Mouse (Mus musculus): Measurements from ENCODE around the gene Pold1. TPM values are rescaled to one million over a fixed set of nuclear protein-coding genes. Genes with fewer than 3 reads are reported as not detected.

The Pold1 gene
- polyA plus RNA-seq, 1 experiment from 2014 or later: 84.3 TPM

DNA sequence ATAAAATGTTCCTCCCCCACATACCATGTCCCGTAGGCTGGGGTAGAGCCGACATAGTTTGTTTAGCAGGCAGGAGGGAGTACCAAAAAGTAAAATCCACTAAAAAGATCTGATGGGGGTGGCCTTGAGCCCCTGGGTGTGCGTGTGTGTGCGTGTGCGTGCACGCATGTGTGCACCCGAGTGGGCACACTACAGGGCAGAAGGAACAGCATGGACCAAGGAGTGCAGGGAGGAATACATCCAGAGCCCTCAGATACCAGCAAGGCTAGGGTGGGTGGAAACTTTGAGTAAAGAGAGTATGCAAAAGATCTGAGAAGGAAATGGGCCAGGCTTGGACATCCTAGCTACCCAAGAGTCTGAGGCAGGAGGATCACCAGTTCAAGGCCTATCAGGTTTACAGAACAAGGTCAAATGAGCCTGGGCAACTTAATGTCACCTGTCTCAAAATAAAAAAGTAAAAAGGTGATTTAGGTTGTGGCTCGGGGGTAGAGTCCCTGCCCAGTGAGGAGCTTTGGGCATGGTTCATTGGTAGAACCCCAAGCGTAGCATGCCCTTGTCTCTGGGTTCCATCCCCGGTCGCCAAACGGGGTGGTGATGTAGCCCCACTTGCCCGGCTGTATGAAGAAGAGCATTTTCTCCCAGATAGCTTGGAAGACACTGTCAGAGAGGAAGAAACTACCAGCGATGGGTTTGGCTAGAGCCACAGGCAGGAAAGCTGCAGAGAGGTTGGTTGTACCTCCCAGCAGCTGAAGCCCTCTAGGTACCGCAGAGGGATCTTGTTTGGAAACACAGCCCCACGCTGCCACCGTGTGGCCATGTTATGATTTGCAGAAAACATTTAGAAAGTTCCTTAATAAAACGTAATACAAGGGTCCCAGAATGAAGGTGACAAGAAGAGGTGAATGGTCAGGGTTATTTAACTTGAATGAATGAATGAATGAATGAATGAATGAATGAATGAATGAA is 12.1 kb upstream of the Pold1 start:
- Histone ChIP-seq H3K27me3 (ENCODE audit: control insufficient read depth, insufficient read depth, low read length) (no peaks in the 10 kb centered on the region), H3K4me2 (ENCODE audit: low read depth, severe bottlenecking) (no peak overlapping the region), H3K36me3 (ENCODE audit: control insufficient read depth, insufficient read depth, low read length) (no peaks in the 10 kb centered on the region), H3K27ac (replicated peaks; ENCODE audit: low read depth, low read length) (no peak overlapping the region), H3K4me1 (ENCODE audit: control insufficient read depth, insufficient read depth, low read length) (no peaks in the 10 kb centered on the region), H3K9me3 (ENCODE audit: control insufficient read depth, low read length) (no peaks in the 10 kb centered on the region), H3K4me3 (ENCODE audit: low read depth, low read length) (no peak overlapping the region), H3K9ac (ENCODE audit: low read length) (no peak overlapping the region)
- 55% methylated on average over 18 of the region's 18 CpGs for WGBS
- DNase-seq (ENCODE audit: low spot score) (peak; percentile 88), ATAC-seq (ENCODE audit: insufficient number of reproducible peaks, low FRiP score, low TSS enrichment, low read depth) (0 out of 2 replicates have a peak, but pooled peaks have one; percentile 31)

DNA sequence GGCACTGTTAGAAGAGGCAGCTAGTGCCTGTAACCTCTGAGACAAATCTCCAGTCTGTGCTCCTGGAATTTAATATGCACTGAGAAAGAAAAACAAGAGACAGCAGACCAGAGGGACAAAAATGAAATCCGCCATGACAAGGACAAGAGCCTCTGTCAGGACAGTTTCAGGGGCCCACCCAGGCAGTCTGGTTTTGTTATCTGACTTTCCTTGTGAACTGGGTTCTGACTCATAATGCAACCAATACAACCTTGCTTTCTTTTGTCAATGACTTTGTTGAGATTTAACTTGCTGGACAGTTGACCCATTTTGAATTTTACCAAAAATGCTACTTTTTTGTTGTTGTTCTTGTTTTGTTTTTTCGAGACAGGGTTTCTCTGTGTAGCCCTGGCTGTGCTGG is 9.0 kb upstream of the Pold1 start:
- H3K4me2 ChIP-seq (ENCODE audit: low read depth, severe bottlenecking): no peak overlapping the region
- no peak overlapping the region for H3K4me3 ChIP-seq (ENCODE audit: low read depth, low read length)
- H3K27me3 ChIP-seq (ENCODE audit: control insufficient read depth, insufficient read depth, low read length): no peaks in the 10 kb centered on the region
- no peaks in the 10 kb centered on the region for H3K36me3 ChIP-seq (ENCODE audit: control insufficient read depth, insufficient read depth, low read length)
- ATAC-seq (ENCODE audit: insufficient number of reproducible peaks, low FRiP score, low TSS enrichment, low read depth) (no peak), DNase-seq (ENCODE audit: low spot score) (no peak)
- WGBS: 69% methylated on average over 2 of the region's 2 CpGs
- H3K9me3 ChIP-seq (ENCODE audit: control insufficient read depth, low read length): no peaks in the 10 kb centered on the region
- no peak overlapping the region for H3K9ac ChIP-seq (ENCODE audit: low read length)
- peaks cover 3% of the 10 kb centered on the region; the same call in 1 of the 2 replicates for H3K4me1 ChIP-seq (ENCODE audit: control insufficient read depth, insufficient read depth, low read length)
- no peak overlapping the region for H3K27ac ChIP-seq (replicated peaks; ENCODE audit: low read depth, low read length)

DNA sequence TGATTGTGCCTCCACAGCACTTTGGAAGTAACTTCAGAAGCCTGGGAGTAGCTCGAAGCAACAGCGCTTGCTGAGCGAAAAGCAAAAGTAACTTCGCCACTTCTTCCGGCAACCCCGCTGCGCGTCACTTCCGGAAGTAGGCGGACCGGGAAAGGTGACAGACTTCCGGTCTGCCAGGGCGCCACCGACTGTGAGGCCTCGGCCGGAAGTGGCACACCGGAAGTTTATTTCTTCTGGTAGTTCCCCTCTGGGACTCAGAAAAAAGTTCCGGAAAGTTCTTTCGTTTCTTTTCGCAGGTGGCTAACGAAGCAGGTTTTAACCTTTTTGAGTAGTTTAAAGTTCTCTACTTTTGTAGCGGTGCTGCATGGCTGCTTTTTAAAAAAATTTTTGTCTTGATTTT is 5.2 kb upstream of the Pold1 start, which contains the start of gene Nr1h2:
TSS of gene Nr1h2 (minus strand) at position 126 of the 400 bp plus-strand sequence.
- peak; percentile 75 for ATAC-seq (ENCODE audit: insufficient number of reproducible peaks, low FRiP score, low TSS enrichment, low read depth)
- under 1% methylated on average over 22 of the region's 22 CpGs for WGBS
- Histone ChIP-seq H3K9me3 (ENCODE audit: control insufficient read depth, low read length) (no peaks in the 10 kb centered on the region), H3K9ac (ENCODE audit: low read length) (peak within 1 kb of the TSS; percentile 66), H3K27ac (replicated peaks; ENCODE audit: low read depth, low read length) (peak within 1 kb of the TSS; percentile 79), H3K4me3 (ENCODE audit: low read depth, low read length) (peak within 1 kb of the TSS; percentile 85), H3K4me2 (ENCODE audit: low read depth, severe bottlenecking) (peak within 1 kb of the TSS; percentile 68), H3K27me3 (ENCODE audit: control insufficient read depth, insufficient read depth, low read length) (no peaks in the 10 kb centered on the region), H3K36me3 (ENCODE audit: control insufficient read depth, insufficient read depth, low read length) (peaks cover 21% of the 10 kb centered on the region), H3K4me1 (ENCODE audit: control insufficient read depth, insufficient read depth, low read length) (peaks cover 3% of the 10 kb centered on the region; the same call in 1 of the 2 replicates)
- DNase-seq (ENCODE audit: low spot score): peak; percentile 98

DNA sequence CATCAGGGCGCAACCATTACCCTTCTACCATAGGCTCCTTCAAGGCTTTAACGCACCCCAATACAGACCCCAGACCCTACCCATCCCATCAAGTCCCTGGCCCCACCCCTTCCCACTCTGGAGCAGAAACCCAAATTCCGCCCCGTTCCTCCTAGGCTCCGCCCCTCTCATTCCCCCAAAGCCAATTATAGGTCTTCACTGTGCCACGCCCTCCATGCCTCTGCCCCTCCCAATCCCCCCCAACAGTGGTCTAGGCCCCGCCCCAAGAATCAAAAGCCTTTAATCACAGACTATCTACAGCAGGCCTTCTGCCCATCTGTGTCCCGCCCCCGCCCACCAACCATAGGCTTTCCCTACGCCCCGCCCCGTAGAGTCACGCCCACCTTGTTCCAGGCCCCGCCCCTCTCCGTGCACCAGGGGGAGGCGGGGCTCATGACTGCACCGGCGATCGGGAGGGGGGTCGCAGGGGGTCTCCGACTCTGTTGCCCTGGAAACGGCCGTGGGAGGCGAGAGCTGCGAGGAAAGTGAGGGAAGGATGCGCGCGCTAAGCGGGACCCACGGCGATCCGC is 4.6 kb upstream of the Pold1 start:
- DNase-seq (ENCODE audit: low spot score) (peak; percentile 91), ATAC-seq (ENCODE audit: insufficient number of reproducible peaks, low FRiP score, low TSS enrichment, low read depth) (peak; percentile 71)
- WGBS: 2% methylated on average over 32 of the region's 32 CpGs
- no peaks in the 10 kb centered on the region for H3K27me3 ChIP-seq (ENCODE audit: control insufficient read depth, insufficient read depth, low read length)
- peaks cover 3% of the 10 kb centered on the region; the same call in 1 of the 2 replicates for H3K4me1 ChIP-seq (ENCODE audit: control insufficient read depth, insufficient read depth, low read length)
- H3K4me3 ChIP-seq (ENCODE audit: low read depth, low read length): peak overlapping the region; percentile 85
- peak overlapping the region; percentile 66 for H3K9ac ChIP-seq (ENCODE audit: low read length)
- H3K27ac ChIP-seq (replicated peaks; ENCODE audit: low read depth, low read length): peak overlapping the region; percentile 79
- H3K36me3 ChIP-seq (ENCODE audit: control insufficient read depth, insufficient read depth, low read length): peaks cover 21% of the 10 kb centered on the region
- H3K9me3 ChIP-seq (ENCODE audit: control insufficient read depth, low read length): no peaks in the 10 kb centered on the region
- H3K4me2 ChIP-seq (ENCODE audit: low read depth, severe bottlenecking): peak overlapping the region; percentile 68

DNA sequence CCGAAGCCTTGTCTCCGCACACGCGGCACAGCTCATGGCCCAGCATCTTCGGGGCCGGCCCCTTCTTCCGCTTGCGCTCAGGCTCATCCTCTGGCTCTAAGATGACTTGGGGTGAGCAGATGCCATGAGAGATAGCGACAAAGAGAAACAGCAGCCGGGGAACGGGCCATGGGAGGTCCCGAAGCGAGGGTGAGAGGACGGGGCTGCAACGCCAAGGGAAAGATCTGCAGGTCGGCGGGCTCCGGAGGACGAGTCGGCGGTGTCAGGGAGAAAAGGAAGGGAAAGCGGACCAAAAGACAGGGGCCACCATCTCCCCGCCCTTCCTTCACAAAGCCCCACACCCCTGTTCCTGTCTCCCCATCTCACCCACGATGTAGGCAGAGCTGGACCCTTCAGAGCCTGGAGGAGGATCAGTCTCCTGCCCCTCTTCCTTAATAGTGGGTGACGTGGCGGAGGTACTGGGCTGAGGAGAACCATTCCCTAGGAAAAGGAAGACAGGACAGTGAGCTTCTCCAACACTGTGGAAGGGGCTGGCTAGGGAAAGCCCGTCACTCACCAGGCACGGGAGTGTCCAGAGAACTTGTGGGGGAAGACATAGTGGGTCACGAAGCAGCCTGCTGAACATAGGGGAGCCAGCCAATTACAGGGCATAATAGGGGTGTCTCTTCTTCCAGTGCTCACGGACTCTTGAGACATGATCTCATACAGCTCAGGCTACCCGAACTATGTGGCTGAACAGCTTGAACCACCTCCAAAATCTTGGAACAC is 3.7 kb upstream of the Pold1 start:
- 82% methylated on average over 31 of the region's 31 CpGs for WGBS
- Histone ChIP-seq H3K4me2 (ENCODE audit: low read depth, severe bottlenecking) (peak overlapping the region; percentile 68; the same call in 1 of the 2 replicates), H3K36me3 (ENCODE audit: control insufficient read depth, insufficient read depth, low read length) (peaks cover 21% of the 10 kb centered on the region), H3K9me3 (ENCODE audit: control insufficient read depth, low read length) (no peaks in the 10 kb centered on the region), H3K4me1 (ENCODE audit: control insufficient read depth, insufficient read depth, low read length) (peaks cover 8% of the 10 kb centered on the region), H3K9ac (ENCODE audit: low read length) (no peak overlapping the region), H3K27ac (replicated peaks; ENCODE audit: low read depth, low read length) (no peak overlapping the region), H3K27me3 (ENCODE audit: control insufficient read depth, insufficient read depth, low read length) (no peaks in the 10 kb centered on the region), H3K4me3 (ENCODE audit: low read depth, low read length) (peak overlapping the region; percentile 85; the same call in 1 of the 2 replicates)
- DNase-seq (ENCODE audit: low spot score): no peak
- no peak for ATAC-seq (ENCODE audit: insufficient number of reproducible peaks, low FRiP score, low TSS enrichment, low read depth)

DNA sequence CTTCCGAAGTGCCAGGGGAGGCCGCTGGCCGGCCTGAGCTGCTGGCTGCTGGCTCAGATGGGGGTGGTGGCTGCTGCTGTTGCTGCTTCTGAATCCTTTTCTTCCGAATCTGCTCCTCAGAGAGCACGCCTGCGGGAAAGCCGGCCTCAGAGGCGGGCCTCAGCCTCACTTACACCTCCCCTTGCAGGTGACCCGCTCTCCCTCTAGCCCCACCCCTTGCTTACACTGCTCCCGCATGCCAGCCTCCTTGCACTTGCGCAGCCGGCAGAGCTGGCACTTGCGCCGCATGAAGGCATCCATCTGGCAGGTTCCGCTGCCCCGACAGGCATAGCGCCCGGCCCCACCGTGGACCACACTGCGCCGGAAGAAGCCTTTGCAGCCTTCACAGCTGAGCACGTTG is 3.1 kb upstream of the Pold1 start:
- Histone ChIP-seq H3K36me3 (ENCODE audit: control insufficient read depth, insufficient read depth, low read length) (peaks cover 21% of the 10 kb centered on the region), H3K4me2 (ENCODE audit: low read depth, severe bottlenecking) (no peak overlapping the region), H3K9ac (ENCODE audit: low read length) (no peak overlapping the region), H3K9me3 (ENCODE audit: control insufficient read depth, low read length) (no peaks in the 10 kb centered on the region), H3K27me3 (ENCODE audit: control insufficient read depth, insufficient read depth, low read length) (no peaks in the 10 kb centered on the region), H3K27ac (replicated peaks; ENCODE audit: low read depth, low read length) (no peak overlapping the region), H3K4me3 (ENCODE audit: low read depth, low read length) (no peak overlapping the region), H3K4me1 (ENCODE audit: control insufficient read depth, insufficient read depth, low read length) (peaks cover 10% of the 10 kb centered on the region)
- ATAC-seq (ENCODE audit: insufficient number of reproducible peaks, low FRiP score, low TSS enrichment, low read depth): no peak
- DNase-seq (ENCODE audit: low spot score): no peak
- WGBS: 78% methylated on average over 21 of the region's 22 CpGs

DNA sequence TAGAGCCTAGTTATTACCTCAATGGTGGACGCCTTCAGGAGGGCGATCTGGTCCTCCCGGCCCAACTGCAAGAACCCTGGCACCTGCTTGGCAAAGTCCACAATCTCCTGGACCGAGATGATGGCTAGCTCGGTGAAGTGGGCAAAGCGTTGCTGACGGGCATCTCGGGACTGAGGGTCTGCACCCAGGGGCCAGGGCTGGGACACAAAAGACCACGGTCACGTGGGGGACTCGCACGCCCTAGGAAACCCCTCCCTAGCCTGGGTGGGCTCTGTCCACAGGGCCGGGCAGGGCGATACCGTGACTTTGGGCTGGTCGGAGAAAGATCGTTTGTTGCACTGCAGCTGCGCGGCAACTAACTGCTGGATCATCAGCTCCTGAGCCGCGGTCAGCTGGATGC is 2.7 kb upstream of the Pold1 start:
- Histone ChIP-seq H3K27ac (replicated peaks; ENCODE audit: low read depth, low read length) (no peak overlapping the region), H3K9ac (ENCODE audit: low read length) (no peak overlapping the region), H3K4me2 (ENCODE audit: low read depth, severe bottlenecking) (no peak overlapping the region), H3K27me3 (ENCODE audit: control insufficient read depth, insufficient read depth, low read length) (no peaks in the 10 kb centered on the region), H3K4me3 (ENCODE audit: low read depth, low read length) (no peak overlapping the region), H3K4me1 (ENCODE audit: control insufficient read depth, insufficient read depth, low read length) (peaks cover 10% of the 10 kb centered on the region), H3K9me3 (ENCODE audit: control insufficient read depth, low read length) (no peaks in the 10 kb centered on the region), H3K36me3 (ENCODE audit: control insufficient read depth, insufficient read depth, low read length) (peaks cover 21% of the 10 kb centered on the region)
- WGBS: 91% methylated on average over 21 of the region's 21 CpGs
- ATAC-seq (ENCODE audit: insufficient number of reproducible peaks, low FRiP score, low TSS enrichment, low read depth) (no peak), DNase-seq (ENCODE audit: low spot score) (no peak)

DNA sequence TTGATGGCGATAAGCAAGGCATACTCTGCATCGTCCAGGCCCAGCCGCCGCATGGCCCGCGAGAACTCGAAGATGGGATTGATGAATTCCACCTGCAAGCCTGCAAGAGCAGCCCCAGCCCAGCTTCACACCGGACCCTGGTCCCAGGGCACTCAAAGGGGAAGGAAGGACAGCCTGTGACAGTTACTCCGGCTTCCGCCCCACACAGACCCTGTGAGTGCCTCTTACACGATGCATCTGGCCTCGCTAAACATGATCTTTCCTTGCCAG is 1.7 kb upstream of the Pold1 start:
- Histone ChIP-seq H3K27ac (replicated peaks; ENCODE audit: low read depth, low read length) (no peak overlapping the region), H3K27me3 (ENCODE audit: control insufficient read depth, insufficient read depth, low read length) (no peaks in the 10 kb centered on the region), H3K9ac (ENCODE audit: low read length) (no peak overlapping the region), H3K36me3 (ENCODE audit: control insufficient read depth, insufficient read depth, low read length) (peaks cover 21% of the 10 kb centered on the region), H3K4me2 (ENCODE audit: low read depth, severe bottlenecking) (no peak overlapping the region), H3K4me1 (ENCODE audit: control insufficient read depth, insufficient read depth, low read length) (peaks cover 10% of the 10 kb centered on the region), H3K4me3 (ENCODE audit: low read depth, low read length) (no peak overlapping the region), H3K9me3 (ENCODE audit: control insufficient read depth, low read length) (no peaks in the 10 kb centered on the region)
- ATAC-seq (ENCODE audit: insufficient number of reproducible peaks, low FRiP score, low TSS enrichment, low read depth) (no peak), DNase-seq (ENCODE audit: low spot score) (no peak)
- 94% methylated on average over 12 of the region's 12 CpGs for WGBS
